Mouse (Mus musculus) adrenal gland, postnatal 25 days (tissue): ENCODE results near the gene Anapc16. TPM values are rescaled to one million over a fixed set of nuclear protein-coding genes. Genes with fewer than 3 reads are reported as not detected.

Experiments
- DNase-seq: peaks from one replicate; pipeline ENCODE4 v3.0.0; 2021; ENCODE audit warnings: mixed read lengths
- total RNA-seq: library from RNA; stranded (reverse); gene quantifications from 2 replicates; pipeline ENCODE4 v1.2.3, GENCODE M21; 2021

Anapc16 gene
- total RNA-seq, 1 experiment from 2014 or later = 67.8 TPM

GRCm38 (mm10) chr10:59949255-59949648, 53.7 kb downstream of the Anapc16 start:
- peak; percentile 79 for DNase-seq

GRCm38 (mm10) chr10:59948363-59949254, 54.3 kb downstream of the Anapc16 start:
- DNase-seq = peak; percentile 38

- DNase-seq = no peak
These were observed 55.5 kb downstream of the Anapc16 start for GRCm38 (mm10) chr10:59947296-59948073.

- DNase-seq = no peak
These were observed 56.6 kb downstream of the Anapc16 start for GRCm38 (mm10) chr10:59946362-59946761.

GRCm38 (mm10) chr10:59945416-59945815, 57.5 kb downstream of the Anapc16 start:
- no peak for DNase-seq

- DNase-seq = peak; percentile 90
These were observed 59.4 kb downstream of the Anapc16 start for GRCm38 (mm10) chr10:59943421-59943989.

- peak; percentile 49 for DNase-seq
These were observed 60.0 kb downstream of the Anapc16 start for GRCm38 (mm10) chr10:59942847-59943420.

- no peak for DNase-seq
These were observed 60.6 kb downstream of the Anapc16 start for GRCm38 (mm10) chr10:59942281-59942846.

- DNase-seq = no peak
These were observed 63.9 kb downstream of the Anapc16 start for GRCm38 (mm10) chr10:59939081-59939480.

- DNase-seq = no peak
These were observed 64.3 kb downstream of the Anapc16 start for GRCm38 (mm10) chr10:59938662-59939061.

Other genes with a start within 250 kb of the Anapc16 start
- gene Dnajb12, start 123.6 kb downstream of the Anapc16 start, total RNA-seq = 65.1 and 69.2 TPM in 2 replicates
- gene Ddit4, start 51.3 kb downstream of the Anapc16 start, total RNA-seq = 35.7 and 57.7 TPM in 2 replicates
- 28.8 and 33.8 TPM in 2 replicates for gene Ascc1, start 330 bp downstream of the Anapc16 start, total RNA-seq
- gene Spock2, start 103.1 kb upstream of the Anapc16 start, total RNA-seq = 27.3 and 35.2 TPM in 2 replicates
- 0.85 and 1.7 TPM in 2 replicates for gene Chst3, start 216.1 kb upstream of the Anapc16 start, total RNA-seq